Mouse (Mus musculus) kidney, postnatal 0 days (tissue): ENCODE data around the gene Pde4d. TPM values are rescaled to one million over a fixed set of nuclear protein-coding genes. Genes with fewer than 3 reads are reported as not detected.
A peak's percentile ranks its signal among the peaks of the same experiment; 100 is the strongest.

Experiments
- ATAC-seq: fragments of 200-750 bp; cut with Nextera tagmentation; replicated peaks from 2 replicates; pipeline ENCODE4 v1.8.0; 2017; ENCODE audit warnings: low read depth, moderate number of reproducible peaks, moderate TSS enrichment, moderate library complexity; ENCODE audit not compliant: low FRiP score
- DNase-seq: peaks from one replicate; pipeline ENCODE4 v3.0.0-alpha.2; 2016; ENCODE audit warnings: low spot score
- H3K27ac ChIP-seq: fragments of 300-500 bp; sonication (generic); 2 replicates; pipeline ENCODE4 v1.5.1; 2014; ENCODE audit warnings: mild to moderate bottlenecking
- H3K27me3 ChIP-seq: fragments of 300-500 bp; sonication (generic); 2 replicates; pipeline ENCODE4 v1.6.1; 2014; ENCODE audit warnings: low read length, mixed read lengths; ENCODE audit not compliant: insufficient read depth
- H3K36me3 ChIP-seq: fragments of 300-500 bp; sonication (generic); 2 replicates; pipeline ENCODE4 v1.6.1; 2014; ENCODE audit warnings: low read length, mixed read lengths; ENCODE audit not compliant: insufficient read depth
- H3K4me1 ChIP-seq: fragments of 300-500 bp; sonication (generic); replicated peaks from 2 replicates; pipeline ENCODE4 v1.6.1; 2014; ENCODE audit warnings: antibody characterized with exemption, low read length, mixed read lengths; ENCODE audit not compliant: insufficient read depth
- H3K4me2 ChIP-seq: fragments of 300-500 bp; sonication (generic); 2 replicates; pipeline ENCODE4 v1.6.1; 2014; ENCODE audit warnings: mild to moderate bottlenecking, low read length, moderate library complexity, mixed read lengths
- H3K4me3 ChIP-seq: fragments of 300-500 bp; sonication (generic); replicated peaks from 2 replicates; pipeline ENCODE4 v1.5.1; 2014; ENCODE audit warnings: low read depth, low read length
- H3K9ac ChIP-seq: fragments of 300-500 bp; sonication (generic); 2 replicates; pipeline ENCODE4 v1.6.1; 2014; ENCODE audit warnings: low read depth, low read length
- H3K9me3 ChIP-seq: fragments of 300-500 bp; sonication (generic); replicated peaks from 2 replicates; pipeline ENCODE4 v1.6.1; 2016; ENCODE audit warnings: low read length, inconsistent platforms, mixed read lengths
- CTCF ChIP-seq: IDR thresholded peaks from 2 replicates; pipeline ENCODE4 v1.5.1; 2016; ENCODE audit warnings: antibody characterized with exemption, low read depth, mild to moderate bottlenecking, moderate library complexity
- WGBS: fragments of 180-500 bp; shearing (Covaris S2); extraction: QIAGEN DNeasy Blood & Tissue Kit; methylation state at CpG from one replicate; pipeline ENCODE4 v1.1.7; 2014; 5-methylcytosine and 5-hydroxymethylcytosine counted together
- polyA plus RNA-seq: library from polyadenylated mRNA; unstranded; fragments of >200 nt; fragmentation: Nextera tagmentation; extraction: Ambion mirVana; gene quantifications from 2 replicates; pipeline ENCODE4 v1.2.1, GENCODE M21; 2015

Gene Pde4d
- polyA plus RNA-seq, 1 experiment from 2014 or later: 7.1 TPM

DNA sequence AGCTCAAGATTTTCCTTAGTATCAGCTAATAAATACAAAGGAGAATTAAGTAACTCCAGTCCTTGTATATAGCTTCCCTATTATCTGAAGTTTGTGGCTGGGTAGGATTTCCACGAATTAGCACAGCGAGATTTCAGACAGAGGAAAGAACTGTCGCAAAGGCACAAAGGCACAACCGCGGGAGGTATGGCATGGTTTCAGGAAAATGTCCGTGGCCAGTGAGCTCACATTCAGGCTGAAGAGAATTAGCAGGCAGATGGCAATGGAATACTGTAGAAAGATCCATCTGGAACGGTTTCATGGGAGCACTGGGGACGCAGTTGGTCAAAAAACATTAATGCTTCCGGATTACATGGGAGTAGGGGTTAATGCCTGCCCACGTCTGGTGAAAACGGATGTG lies 898.0 kb downstream of the Pde4d start:
- TF ChIP-seq CTCF: no peak
- no peaks in the 10 kb centered on the region for H3K9me3 ChIP-seq
- WGBS: 65% methylated on average over 11 of the region's 11 CpGs
- H3K36me3 ChIP-seq: no peaks in the 10 kb centered on the region
- H3K9ac ChIP-seq: no peak overlapping the region
- H3K4me2 ChIP-seq: no peak overlapping the region
- no peak for DNase-seq
- no peak for ATAC-seq
- H3K4me3 ChIP-seq: no peak overlapping the region
- H3K27ac ChIP-seq: no peak overlapping the region
- H3K4me1 ChIP-seq: no peaks in the 10 kb centered on the region
- H3K27me3 ChIP-seq: no peaks in the 10 kb centered on the region

DNA sequence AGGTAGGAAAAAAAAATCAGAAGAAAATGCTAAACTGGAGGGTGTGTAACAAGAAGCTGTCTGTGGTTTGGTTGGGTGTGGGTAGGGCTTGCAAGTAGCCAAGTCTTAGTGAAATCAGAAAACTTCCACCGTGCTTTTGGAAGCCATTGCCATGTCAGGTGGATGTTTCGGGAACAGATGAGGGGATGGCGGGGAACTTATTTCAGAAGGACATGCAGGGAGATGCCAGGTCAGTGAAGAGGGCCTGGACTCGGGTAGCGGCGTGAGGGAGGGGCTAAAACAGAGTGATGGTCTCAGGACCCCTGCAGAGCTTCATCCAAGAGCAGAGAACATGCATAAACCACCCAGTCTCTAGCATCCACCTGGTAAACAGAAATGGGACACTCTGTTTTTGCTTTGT lies 898.6 kb downstream of the Pde4d start:
- no peak for TF ChIP-seq CTCF
- Histone ChIP-seq H3K9me3 (no peaks in the 10 kb centered on the region), H3K4me3 (no peak overlapping the region), H3K4me2 (no peak overlapping the region), H3K4me1 (no peaks in the 10 kb centered on the region), H3K9ac (no peak overlapping the region), H3K36me3 (no peaks in the 10 kb centered on the region), H3K27me3 (no peaks in the 10 kb centered on the region), H3K27ac (no peak overlapping the region)
- DNase-seq: no peak
- no peak for ATAC-seq
- 86% methylated on average over 6 of the region's 6 CpGs for WGBS

DNA sequence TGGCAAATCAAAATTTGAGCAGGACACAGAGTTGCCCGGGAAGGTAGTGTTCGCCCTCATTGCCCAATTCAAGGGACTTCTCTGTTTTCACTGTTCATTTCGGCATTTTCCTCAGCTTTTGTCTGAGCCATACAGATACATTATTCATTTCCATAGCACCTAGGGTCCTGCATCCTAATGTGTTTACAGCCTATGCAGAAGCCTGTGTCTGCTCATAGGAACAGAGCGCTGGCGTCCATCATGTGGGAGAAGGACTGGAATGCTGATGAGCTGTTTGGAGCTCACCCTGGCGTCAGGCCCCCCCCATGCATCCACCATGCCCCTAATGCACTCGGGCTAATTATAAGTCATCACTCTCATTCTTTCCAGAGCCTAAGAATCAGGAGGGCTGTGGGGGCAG lies 900.4 kb downstream of the Pde4d start:
- TF ChIP-seq CTCF: no peak
- no peaks in the 10 kb centered on the region for H3K36me3 ChIP-seq
- DNase-seq (no peak), ATAC-seq (no peak)
- 87% methylated on average over 7 of the region's 7 CpGs for WGBS
- no peaks in the 10 kb centered on the region for H3K4me1 ChIP-seq
- H3K27me3 ChIP-seq: no peaks in the 10 kb centered on the region
- no peak overlapping the region for H3K4me3 ChIP-seq
- H3K9ac ChIP-seq: no peak overlapping the region
- no peaks in the 10 kb centered on the region for H3K9me3 ChIP-seq
- no peak overlapping the region for H3K4me2 ChIP-seq
- no peak overlapping the region for H3K27ac ChIP-seq

DNA sequence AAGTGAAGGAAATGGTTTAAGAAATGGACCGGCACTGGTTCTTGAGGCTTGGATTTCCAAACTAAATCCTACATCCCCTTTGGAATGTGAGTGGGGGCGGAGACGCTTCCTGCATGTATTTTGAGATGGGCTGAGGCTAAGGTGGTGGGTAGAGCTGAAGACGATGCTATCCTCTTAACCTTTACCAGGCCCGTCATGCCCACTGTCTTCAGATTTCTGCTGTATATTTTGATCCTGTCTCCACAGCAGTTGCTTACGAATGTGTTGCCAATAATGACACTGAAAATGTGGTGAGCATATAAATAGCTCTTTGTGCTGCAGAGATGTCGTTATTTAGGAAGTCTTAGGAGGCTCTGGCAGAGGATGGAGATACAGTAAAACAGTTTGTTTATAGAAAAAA lies 904.3 kb downstream of the Pde4d start:
- Histone ChIP-seq H3K36me3 (no peaks in the 10 kb centered on the region), H3K9me3 (no peaks in the 10 kb centered on the region), H3K9ac (no peak overlapping the region), H3K27ac (no peak overlapping the region), H3K27me3 (no peaks in the 10 kb centered on the region), H3K4me2 (no peak overlapping the region), H3K4me3 (no peak overlapping the region), H3K4me1 (no peaks in the 10 kb centered on the region)
- WGBS: 64% methylated on average over 7 of the region's 7 CpGs
- DNase-seq (no peak), ATAC-seq (no peak)
- no peak for TF ChIP-seq CTCF

DNA sequence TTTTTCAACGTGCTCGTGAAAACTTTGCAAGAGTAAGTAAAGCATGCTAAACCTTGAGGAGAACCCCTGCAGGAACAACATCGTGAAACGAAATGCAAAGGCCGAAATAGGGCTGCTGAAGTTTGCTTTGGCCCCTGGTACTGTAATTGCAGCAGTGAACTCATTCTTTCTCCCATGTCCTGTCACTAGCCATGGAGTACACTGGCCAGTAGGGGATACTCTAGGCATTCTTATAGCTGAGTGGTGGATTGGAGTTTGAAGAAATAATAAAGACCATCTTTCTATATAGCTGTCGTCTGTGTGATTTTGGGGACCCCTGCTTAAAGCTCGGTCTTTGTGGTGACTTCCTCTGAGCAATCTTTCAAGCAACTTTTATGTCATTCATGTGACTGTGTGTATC lies 906.5 kb downstream of the Pde4d start:
- ATAC-seq (no peak), DNase-seq (peak; percentile 44)
- 79% methylated on average over 7 of the region's 7 CpGs for WGBS
- no peaks in the 10 kb centered on the region for H3K4me1 ChIP-seq
- H3K9ac ChIP-seq: no peak overlapping the region
- no peaks in the 10 kb centered on the region for H3K27me3 ChIP-seq
- H3K36me3 ChIP-seq: no peaks in the 10 kb centered on the region
- H3K4me2 ChIP-seq: no peak overlapping the region
- H3K9me3 ChIP-seq: no peaks in the 10 kb centered on the region
- TF ChIP-seq CTCF: peak; percentile 73
- no peak overlapping the region for H3K4me3 ChIP-seq
- H3K27ac ChIP-seq: no peak overlapping the region

DNA sequence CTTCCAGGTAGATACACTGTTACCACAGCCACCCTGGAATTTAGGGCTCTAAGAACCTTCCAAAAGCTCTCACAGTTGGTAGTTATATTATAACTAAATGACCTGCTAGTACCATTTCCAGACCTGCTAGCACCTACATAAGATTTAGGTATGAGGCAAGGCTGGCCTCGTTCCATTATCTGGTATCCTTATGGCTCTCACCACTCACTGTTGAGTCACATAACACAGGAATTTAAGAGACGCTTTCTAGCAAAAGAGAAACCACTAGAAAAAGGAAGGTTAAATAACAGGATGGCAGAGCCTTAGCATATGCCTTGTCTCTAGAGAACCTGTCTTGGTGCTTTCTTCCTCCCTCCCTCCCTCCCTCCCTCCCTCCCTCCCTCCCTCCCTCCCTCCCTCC lies 910.2 kb downstream of the Pde4d start:
- H3K4me3 ChIP-seq: no peak overlapping the region
- no peak overlapping the region for H3K27ac ChIP-seq
- H3K4me2 ChIP-seq: no peak overlapping the region
- H3K4me1 ChIP-seq: no peaks in the 10 kb centered on the region
- WGBS: 69% methylated on average over 2 of the region's 2 CpGs
- no peaks in the 10 kb centered on the region for H3K36me3 ChIP-seq
- DNase-seq (no peak), ATAC-seq (no peak)
- no peak overlapping the region for H3K9ac ChIP-seq
- TF ChIP-seq CTCF: no peak
- no peaks in the 10 kb centered on the region for H3K9me3 ChIP-seq
- H3K27me3 ChIP-seq: no peaks in the 10 kb centered on the region

DNA sequence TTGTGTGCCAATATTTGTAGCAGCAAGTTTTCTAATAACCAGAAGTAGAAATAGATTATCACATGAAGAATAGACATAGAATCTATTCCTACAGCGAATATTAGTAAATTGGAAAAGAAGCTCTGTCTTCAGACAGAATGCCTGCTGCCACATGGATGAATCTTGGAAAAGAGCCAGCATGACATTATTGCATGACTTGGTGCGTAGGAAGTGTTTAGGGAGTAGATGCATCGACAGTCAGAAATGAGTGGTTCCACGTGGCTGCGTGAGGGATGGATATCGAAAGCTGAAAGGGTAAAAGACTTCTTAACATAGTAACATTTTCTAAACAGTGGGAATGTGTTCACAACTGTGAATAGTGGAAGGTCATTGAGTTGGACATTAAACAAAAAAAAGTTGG lies 912.6 kb downstream of the Pde4d start:
- H3K36me3 ChIP-seq: no peaks in the 10 kb centered on the region
- H3K27ac ChIP-seq: no peak overlapping the region
- H3K27me3 ChIP-seq: no peaks in the 10 kb centered on the region
- 63% methylated on average over 6 of the region's 6 CpGs for WGBS
- TF ChIP-seq CTCF: no peak
- H3K4me1 ChIP-seq: no peaks in the 10 kb centered on the region
- no peaks in the 10 kb centered on the region for H3K9me3 ChIP-seq
- no peak overlapping the region for H3K9ac ChIP-seq
- no peak for ATAC-seq
- no peak for DNase-seq
- no peak overlapping the region for H3K4me3 ChIP-seq
- H3K4me2 ChIP-seq: no peak overlapping the region
